Mouse (Mus musculus) adrenal gland, postnatal 10 days (tissue): ENCODE results near the gene Agap1. TPM values are rescaled to one million over a fixed set of nuclear protein-coding genes. Genes with fewer than 3 reads are reported as not detected.

Experiments
- DNase-seq: peaks from one replicate; pipeline ENCODE4 v3.0.0; 2021; ENCODE audit warnings: mixed read lengths
- total RNA-seq, 2 experiments: library from RNA; stranded (reverse); gene quantifications; 2 replicates each; pipeline ENCODE4 v1.2.3; 2021

Agap1 gene
- total RNA-seq, 2 experiments from 2014 or later = 48.5 to 58.7 TPM

DNA sequence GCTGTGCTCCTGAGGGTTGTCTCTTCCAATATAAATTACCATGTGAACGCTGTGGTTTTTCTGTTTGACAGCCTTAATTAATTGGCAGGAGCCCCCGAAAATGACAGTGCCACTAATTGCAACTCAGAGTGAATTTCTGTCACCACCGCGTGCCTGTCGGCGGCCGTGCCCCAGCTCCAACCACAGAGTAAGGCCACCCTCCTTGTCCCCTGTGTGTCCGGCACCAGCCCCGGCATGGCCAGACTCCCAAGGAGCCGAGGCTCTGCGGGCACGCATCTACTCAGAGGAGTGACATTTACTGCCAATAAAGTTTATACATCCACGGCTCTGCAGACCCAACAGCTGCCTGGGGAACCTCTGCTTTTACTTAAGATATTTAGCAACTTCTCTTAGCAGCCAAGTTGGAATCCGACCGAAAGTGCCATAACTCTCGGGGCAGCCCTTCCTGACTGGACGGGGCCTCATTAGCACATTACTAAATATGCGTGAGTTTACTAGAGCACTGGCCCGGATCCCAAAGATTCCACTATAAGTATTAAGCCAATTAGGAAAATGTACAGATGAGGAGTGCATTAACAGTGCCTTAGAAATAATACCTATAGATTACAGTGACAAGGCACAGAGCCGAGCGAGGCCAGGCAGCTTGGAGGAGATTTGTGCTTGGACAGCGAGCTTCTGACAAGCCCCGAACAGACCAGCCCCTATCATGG lies 394.7 kb downstream of the Agap1 start:
- DNase-seq = peak; percentile 33

DNA sequence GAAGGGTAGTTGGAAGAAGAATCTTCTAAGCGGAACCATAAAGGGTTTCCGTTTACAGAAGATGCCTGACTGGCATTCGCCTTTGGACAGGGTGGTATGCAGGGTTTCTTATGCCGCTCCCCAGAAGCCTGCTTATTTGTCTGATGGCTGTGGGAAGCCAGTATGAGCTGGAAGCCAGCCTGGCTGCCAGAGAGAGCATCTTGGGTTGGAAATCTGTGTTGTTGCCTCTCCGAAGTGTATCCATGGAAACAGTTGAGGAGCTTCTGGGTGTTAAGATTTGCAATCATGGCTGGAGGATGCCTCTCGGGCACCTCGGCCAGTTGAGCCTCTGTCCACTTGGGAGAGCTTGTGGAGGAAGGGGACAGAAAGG lies 395.2 kb downstream of the Agap1 start:
- no peak for DNase-seq

DNA sequence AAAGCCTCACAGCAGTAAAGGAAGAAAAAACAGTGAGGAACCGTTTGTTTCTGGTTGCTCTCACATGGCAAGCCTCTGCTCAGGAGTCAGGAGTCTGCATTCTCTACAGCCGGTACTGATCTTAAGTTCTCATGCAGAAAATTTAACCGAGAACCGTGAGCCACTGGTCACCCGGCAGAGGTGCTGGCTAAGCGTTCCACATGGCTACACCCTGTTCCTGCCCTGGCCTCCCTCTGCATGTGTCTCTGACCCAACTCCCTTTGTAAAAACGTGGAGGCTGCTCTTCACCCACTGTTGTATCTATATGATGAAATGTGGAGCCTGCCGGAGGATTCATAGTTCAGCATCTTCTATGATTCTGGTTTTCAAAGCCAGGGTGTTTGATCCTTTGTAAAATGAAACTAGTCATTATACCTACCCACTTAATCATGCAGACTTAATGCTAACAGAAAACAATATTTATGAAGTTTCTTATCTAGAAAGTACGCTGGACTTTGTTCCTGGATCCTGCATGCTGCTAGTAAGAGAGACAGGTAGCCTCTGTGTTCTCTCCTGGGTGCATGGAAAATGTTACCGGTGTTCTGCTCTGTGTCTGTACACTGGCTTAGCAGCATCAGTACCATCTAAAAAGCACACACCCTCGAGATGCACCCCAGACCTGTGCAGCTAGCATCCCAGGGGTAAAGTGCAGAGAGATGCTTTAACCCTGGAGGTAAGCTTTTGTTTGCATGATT lies 396.2 kb downstream of the Agap1 start:
- no peak for DNase-seq

DNA sequence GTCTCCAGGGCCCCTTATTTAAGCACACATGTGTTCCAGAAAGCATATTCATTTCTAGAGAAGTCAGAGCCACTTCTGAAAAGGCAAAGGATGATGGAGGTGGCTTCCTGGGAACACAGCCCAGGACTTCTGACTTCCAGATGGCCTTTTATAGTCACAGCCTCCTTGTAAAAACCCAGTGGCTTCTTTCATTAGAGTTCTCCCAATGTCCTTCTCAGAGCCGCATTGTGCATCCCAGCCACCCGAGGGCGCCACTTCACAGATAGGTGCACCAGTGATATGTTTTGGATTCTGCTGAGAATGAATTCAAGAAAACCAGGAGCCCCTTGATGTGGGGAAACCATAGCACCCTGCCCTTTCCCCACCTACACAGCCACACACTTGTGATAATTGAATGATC lies 404.6 kb downstream of the Agap1 start:
- DNase-seq = peak; percentile 67

DNA sequence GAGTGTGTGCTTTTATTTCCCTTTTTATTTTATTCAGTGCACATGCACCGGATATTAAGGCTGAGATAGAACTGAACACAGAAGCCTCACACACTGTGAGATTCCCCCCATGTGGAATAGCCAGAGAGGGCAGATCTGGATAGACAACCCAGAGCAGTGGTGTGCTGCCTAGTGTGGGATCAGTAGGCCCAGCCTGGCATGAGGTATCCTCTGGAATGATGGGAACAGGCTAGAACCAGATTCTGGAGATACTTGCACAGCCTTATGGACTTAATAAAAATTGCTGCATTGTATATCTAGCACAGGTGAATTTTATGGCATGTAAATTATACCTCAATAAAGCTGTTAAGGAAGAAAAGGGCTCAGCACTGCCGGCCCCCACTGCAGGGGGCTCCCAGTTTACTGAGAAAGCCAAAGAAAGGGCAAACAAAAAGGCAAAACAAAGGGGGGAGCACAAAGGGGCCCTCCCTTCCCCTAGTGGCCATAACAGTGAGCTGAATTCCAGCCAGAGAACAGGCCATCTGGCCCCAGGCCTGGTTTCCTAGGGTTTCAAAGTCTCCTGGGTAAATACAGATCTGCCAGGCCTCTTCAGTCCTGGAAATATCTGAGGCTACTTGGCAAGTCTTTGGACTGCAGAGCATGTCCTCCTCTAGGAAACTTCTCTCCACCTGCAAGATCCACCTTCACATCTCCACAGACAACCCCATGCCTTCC lies 405.6 kb downstream of the Agap1 start:
- DNase-seq = peak; percentile 65

DNA sequence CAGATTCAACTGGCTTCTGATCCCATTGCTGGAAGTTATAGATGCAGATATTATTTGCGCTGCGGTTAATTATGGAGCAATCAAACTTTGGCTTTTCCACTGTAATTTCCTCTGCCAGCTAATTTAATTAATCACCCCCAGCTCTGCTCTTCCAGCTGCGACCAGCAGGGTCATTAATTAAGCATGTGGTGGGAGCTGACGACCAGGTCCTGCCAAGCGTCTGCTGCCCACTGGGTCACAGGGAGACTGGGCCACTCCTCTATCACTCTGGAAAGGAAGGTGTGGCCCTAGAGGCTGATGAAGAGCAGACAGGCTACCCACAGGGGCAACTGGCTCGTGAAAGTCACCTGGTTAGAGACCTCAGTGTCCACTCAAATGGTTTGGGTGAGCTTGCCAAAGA lies 411.2 kb downstream of the Agap1 start:
- DNase-seq = no peak

DNA sequence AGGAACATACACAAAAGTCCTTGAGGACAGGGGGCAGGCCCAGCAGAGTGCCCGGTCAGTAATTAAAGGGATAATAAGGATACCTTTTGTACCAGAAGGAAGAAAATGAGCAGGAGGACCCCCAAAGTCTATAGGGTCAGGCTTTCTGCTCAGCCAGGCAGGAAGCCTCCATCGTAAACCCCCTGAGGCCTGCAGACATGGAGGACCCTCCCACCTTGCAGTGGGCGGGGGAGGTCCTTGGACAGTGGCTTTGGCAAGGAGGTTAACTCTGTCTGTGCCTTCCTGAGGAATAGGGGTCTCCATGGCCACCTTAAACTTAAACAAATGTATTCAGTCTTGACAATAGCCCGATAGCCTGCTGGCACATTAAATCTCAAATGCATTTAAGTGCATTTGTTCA lies 413.2 kb downstream of the Agap1 start:
- DNase-seq = no peak

DNA sequence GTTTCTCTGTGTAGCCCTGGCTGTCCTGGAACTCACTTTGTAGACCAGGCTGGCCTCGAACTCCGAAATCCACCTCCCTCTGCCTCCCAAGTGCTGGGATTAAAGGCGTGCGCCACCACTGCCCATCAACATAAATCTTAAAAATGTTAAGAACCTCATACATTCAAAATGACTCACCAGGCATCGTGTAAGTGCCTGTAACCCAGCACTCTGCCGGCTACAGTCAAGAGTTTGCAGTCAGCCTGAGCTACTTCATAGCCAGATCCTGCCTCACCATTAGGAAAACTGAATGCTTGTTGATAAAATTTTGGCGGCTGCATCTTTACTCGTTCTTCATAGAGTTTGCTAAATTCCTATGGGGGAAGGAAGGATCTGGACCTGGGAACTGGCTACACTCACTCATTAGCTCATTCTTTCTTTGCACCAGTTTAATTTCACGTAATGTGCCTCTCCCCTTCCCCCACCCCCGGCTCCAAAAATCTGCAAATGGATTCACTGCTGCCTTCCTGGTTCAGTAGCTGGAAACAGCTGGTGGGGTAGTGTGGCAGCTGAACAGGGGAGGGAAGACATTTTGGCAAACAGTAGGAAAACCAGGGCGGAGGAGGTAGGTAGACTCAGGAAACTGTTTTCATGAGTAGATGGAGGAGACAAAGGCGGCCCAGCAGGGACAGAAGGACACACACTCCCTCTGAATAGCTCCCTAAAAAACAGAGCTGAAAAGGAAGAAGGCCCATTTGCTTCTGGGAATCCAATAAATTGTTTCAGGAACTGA lies 415.7 kb downstream of the Agap1 start:
- no peak for DNase-seq

DNA sequence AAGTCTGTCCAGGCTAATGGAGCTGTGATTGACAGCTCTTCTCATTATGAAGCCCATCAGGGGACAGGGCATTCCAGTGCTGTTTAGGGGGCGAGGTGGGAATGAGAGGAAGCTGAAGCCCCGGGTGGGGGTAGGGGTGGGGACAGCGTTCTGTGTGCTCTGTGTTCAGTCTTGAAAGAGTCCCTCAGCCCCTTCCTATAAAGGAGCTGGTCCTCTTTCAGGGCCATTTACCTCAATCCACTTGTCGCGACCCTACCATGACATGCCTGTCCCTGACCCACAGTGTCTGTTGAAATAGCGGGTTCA lies 416.3 kb downstream of the Agap1 start:
- no peak for DNase-seq

DNA sequence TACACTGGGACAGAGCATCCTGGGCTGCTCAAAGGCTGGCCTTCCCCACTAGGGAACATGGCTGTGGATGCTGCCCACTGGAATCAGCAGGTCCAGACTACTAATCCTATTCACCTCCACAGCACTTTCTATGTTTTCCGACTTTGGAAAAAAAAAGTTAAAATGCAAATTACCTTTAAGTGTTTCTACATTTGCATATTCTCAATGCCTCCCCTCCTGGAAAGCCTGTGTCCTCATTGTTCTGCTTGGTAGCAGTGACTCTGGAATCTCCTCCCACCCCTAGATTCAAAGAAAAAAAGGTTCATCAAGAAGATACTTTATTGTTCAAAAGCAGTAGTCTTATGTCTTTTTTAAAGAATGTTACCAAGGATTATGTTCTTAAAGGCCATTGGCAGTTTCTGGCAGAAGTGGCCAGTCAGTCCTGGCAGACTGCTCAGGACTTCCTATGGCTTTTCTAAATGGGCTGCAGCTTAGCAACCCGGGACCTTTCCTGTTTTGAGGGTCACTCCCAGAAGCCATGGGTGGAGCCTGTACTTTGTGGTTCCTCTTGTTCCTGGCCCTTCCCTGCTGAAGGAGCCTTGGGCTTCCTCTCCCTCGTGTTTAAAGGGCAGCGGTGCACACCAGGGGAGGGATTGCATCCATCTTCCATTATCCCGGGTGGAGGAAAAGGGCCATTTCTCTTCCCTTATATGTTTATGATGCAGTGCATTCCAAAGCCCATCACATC lies 421.9 kb downstream of the Agap1 start:
- peak; percentile 41 for DNase-seq

DNA sequence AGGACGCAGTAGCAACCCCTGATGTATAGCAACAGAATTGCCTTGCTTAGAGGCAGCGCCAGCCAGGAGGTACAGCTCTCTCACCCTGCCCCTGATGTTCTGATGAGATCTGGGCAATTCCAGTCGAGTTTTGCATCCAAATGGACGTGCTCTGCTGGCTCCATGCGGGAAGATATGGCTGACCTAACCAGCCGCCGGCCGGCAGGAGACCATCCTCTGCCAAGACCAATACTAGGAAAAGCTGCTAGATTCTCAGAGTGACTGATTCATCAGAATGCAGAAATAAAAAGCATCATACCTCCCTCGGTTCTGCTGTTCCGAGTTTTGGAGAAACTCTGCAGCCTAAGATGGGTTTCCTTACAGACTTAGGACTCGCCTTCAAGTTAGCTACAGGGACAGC lies 423.9 kb downstream of the Agap1 start:
- DNase-seq = no peak

DNA sequence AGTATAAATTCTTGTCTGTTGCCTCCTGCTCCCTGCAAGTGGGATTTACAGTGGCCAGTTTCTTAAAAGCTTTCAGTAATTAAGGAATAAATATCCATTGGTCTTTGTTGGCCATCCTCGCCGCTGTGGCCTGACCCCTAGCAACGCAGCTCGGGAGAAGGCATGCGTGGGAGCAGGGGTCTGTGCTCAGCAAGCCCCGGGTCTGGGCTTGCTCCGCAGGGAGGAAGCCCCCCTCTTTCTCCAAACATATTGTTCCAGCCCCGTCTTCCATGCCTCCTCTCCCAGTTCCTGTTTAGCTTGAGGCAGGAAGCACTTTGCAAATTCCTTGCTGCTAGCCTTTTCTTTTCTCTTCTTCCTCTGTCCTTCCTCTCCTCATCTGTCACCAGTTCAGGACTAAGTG lies 425.6 kb downstream of the Agap1 start:
- DNase-seq = no peak

DNA sequence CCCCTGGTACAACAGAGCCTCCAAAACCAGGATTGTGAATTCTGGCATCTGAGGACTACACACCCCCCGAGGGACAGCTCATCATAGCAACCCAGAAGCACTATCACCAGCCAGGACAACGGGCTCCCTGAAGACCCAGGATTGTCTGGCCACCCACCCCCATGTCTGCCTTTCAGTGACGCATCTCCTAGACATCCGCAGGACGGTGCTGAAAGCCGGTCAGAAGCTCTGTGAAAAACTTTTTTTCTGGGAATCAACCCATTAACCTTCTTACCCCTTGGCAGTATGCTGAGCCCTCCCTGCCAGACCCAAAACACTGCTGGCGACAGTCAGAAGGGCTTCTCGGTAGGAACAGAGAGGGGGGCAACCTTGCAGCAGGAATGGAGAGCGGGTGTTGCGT lies 426.2 kb downstream of the Agap1 start:
- DNase-seq = no peak

DNA sequence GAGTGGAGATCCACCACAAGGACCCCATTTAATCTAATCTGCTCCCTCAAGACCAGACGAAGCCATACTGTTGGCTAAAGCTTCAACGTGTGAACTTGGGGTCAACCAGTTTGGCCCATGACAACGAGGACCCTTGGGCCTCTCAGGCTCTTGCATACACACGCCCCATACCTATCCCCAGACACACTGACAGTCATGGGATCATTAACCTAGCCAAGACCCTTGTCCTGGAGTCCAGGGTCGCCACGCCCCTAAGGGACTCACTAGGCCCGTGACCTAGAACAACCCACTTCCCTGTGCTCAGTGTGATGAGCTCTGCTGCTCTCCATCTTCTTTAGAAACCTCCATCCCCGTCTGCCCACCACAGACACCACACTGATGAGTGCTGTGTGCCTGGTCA lies 429.7 kb downstream of the Agap1 start:
- no peak for DNase-seq

DNA sequence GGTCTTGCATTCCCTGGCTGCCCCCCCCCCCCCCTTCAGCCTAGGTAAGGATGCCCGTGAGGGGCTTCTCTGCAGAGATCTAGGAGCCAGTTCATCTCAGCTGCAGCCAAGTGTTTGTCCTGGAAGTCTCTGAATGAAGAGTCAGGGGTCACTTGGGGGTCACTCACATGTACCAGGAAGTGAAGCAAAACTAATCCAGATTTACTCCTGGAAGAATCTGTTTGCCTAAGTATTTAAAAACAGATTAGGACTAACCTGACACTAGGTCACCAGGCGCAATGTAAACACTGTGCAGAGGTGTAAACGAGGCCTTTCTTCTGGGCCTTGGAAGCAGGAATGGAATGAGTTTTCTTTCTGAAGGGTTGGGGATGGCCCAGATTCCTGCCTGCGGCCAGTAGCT lies 431.1 kb downstream of the Agap1 start:
- DNase-seq = no peak

DNA sequence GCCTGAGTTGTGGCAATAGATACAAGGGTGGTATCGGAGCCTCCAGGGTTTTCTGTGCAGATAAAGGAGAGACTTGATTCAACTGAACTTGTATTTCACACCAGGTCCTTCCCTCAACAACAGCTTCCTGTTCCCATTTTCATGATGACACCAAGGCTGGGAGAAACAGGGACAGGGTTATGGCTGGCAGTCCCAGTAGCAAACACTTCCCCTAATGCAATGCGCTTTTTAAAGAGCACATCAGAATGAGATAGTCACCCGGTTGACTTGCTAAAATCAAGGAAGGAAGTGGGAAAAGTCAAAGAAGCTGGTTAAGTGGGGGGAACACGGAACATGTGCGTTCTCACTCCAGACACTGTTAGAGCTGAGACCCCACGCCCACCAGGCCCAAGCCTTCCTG lies 436.8 kb downstream of the Agap1 start:
- DNase-seq = no peak

DNA sequence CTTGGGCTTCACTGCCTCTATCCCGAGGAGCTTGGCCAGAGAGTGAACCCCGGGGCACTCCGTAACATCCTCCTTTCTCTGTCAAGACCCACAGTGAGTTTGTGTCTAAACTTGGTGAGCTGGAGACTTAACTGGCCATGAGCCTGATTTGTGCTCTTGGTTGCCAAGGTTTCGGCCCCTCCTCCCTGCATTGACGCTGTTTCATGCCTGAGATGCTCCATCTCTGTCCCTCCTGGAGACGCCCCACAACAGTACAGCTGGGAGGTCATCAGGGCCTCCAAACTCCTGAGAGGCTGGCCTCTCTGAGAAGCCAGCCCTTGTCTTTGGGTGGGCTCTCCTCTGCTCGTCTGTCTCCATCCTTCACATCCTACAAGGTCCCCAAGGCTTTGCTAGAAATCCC lies 437.7 kb downstream of the Agap1 start:
- DNase-seq = no peak

DNA sequence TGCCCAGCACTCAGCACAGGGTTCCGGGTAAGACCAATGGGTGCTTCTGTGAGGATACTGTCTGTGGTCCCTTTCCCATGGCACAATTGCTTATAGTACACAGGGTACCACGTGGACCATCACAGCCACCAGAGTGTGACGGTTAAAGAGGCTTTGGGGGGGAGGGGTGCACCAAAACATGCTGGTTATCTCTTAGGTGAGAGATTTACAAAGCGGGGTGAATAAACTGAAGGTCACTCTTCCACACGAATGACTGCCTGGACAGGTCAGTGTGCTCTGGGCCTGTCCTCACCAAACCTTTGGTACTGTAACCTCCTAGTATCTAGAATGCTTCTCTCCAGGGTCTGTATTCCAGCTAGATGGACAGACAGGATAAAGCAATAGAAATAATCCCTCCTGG lies 441.2 kb downstream of the Agap1 start:
- DNase-seq = no peak

DNA sequence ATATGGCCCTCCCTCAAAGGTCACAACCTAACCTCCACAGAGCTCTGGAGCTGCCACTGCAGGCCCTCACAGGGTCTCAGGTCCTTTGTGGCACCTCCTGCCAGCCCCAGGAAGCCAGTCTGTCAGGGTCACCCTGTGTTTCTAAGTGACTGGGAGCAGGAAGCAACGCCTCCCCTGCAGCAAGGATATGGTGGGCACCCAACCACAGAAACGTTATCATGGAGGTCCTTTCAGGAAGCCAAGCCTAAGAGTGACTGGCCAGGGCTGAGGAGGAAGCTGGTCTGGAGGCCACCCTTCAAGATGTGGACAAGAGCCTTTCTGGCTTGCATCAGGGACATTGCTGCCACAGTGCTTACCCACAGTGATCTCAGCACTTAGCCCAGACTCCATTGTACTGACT lies 444.4 kb downstream of the Agap1 start:
- DNase-seq = no peak

DNA sequence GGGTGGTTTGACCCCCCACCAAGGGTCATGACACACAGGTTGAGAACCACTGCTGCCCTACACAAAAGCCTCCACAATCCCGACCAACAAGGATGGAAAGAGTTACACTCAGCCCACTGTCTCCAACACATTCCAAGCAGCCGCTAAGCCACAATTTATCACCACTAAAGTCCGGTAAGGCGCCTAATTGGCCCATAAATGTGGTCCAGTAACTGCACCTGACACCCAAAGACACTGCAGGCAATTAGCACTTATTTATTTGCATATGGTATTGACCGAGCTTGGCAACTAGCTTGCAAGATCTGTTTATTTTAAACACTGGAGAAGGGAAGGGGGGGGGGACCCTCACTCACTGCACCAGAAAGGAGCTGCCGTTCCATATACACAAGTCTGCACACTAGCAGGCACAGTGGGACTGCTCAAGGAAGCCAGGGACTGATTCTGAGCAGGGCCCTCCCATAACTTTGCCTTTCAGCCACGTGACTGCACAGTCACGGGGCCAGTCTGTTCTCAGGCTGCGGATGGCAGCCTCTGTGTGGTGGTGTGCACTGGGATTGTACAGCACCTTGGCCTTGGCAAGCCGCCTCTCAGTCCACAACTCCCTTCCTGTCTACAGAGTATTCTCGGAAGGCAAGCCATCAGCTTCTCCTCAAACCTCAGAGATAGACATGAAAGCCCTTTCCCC lies 445.3 kb downstream of the Agap1 start:
- no peak for DNase-seq

DNA sequence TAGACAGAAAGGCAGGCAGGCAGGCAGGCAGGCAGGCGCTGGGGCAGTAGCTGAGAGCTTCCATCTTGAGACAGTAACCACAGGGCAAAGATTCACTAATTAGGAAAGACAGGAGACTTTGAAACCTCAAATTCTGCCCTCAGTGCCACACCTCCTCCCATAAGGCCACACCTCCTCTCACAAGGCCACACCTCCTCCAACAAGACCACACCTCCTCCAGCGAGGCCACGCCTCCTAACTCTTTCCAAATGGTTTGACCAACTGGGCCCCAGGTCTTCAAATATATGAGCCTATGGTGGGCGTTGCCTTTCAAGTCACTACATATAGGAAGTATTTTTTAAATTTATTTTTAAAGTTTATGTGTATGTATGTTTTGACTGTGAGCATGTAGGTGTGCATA lies 446.8 kb downstream of the Agap1 start:
- DNase-seq = no peak

DNA sequence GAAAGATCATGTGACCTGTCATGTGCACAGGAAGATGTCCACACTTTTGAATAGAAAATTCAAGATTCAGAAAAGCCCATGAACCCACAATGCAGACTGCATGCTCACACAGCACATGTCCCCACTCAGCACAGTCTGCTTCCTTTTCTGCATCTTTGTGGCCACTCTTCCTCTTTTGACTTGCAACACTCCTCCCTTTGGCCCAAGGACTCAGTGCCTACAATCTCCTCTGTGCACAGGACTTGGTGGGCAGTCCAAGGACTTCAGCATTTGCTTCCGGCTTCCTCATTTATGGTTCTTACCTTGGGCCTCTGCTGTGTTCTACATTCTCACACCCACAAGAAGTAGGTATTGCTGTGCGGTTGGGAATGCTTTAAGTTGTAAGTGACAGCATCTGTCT lies 447.6 kb downstream of the Agap1 start:
- no peak for DNase-seq
